Mouse (Mus musculus): ENCODE results near the gene Hmgcl.

DNA sequence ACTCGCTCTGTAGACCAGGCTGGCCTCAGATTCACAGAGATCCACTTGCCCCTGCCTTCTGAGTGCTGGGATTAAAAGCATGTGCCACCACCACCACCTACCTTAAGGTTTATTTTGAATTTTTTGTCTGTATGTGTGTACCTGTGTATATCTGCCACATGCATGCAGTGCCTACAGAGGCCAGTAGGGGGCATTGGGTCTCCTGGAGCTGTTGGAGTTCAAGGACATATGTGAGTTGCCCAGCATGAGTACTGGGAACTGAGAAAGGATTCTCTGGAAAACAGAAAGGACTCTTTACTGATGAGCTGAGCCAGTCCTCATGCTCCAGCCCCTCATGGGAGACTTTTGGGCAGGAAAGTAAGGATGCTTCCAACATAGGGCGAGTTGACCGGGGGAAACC, 5.3 kb downstream of the Hmgcl start:
- no peak for TF ChIP-seq CTCF (IDR thresholded peaks at IDR 0.05; ENCODE audit: insufficient read depth, low read depth, low read length)
- TF ChIP-seq POLR2A (IDR thresholded peaks at IDR 0.05; ENCODE audit: insufficient read depth, low read depth, low read length): no peak

Measured in olfactory bulb, adult 2 months (tissue).